In the genomic region with DNA sequence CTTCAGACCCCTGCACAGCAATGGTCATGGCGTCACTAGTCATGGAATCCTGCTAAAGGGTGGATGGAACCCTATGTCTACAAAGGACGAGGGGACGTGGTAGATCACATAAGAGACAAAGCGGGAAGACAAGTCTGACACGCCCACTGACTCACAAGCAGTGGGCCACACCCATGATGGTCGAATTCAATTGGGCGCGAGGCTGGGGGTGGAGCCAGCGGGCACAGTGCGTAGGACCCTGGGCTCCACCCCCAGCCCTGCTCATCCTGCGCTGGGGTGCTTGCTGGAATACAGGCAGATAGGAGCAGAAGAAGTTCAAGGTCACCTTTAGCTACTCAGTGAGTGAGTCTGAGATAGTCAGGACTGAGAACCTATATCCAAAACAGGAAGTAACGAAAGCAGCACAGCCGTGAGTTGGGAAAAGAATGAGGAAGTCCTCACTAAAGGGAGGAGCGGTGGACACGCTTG, we compare ENCODE assay signal across 15 mouse cellular contexts. TPM values are rescaled to one million over a fixed set of nuclear protein-coding genes. Genes with fewer than 3 reads are reported as not detected.
A peak's percentile ranks its signal among the peaks of the same experiment; 100 is the strongest.
DNase-seq lines count a peak whose midpoint lies in the region; ATAC-seq and TF ChIP-seq lines count a peak whose summit lies in the region.
"Had no signal": no experiment of that assay in that cellular context is flagged by ENCODE, and none has a peak within 500 bp of the region (broad histone marks: within the 10 kb centered on the region; RNA-seq: fewer than 3 reads in every experiment).

No protein-coding gene starts in this region.

- no peak for ATAC-seq in G1E (ENCODE audit: extremely low read depth, insufficient number of reproducible peaks, low FRiP score, poor library complexity, severe bottlenecking)
- ATAC-seq in hematopoietic stem cell, adult 5-6 weeks (replicated peaks in 1 of 2; ENCODE audit: insufficient read depth in 1 of 2, low FRiP score in 2 of 2, low TSS enrichment in 1 of 2, low read depth in 1 of 2, poor library complexity in 2 of 2, severe bottlenecking in 2 of 2), result peak; percentile 69 to 79
- ATAC-seq in neutrophil, adult 5-6 weeks (ENCODE audit: extremely low read depth, insufficient number of reproducible peaks, low FRiP score, poor library complexity, severe bottlenecking), result peak; percentile 75

- H3K9me3 ChIP-seq in G1E (replicated peaks), result no peaks in the 10 kb centered on the region
- no peaks in the 10 kb centered on the region; the same call in 1 of the 2 replicates for H3K9me3 ChIP-seq in limb, embryonic 10.5 days (replicated peaks)
- H3K9me3 ChIP-seq: megakaryocyte, embryonic 14.5 days; neural tube, embryonic 13.5 days had no signal

- WGBS in kidney, adult 2 months, result 84% methylated on average over 15 of the region's 15 CpGs
- 86% methylated on average over 15 of the region's 15 CpGs for WGBS in limb, embryonic 10.5 days

- TF ChIP-seq CTCF in kidney, adult 2 months (conservative IDR thresholded peaks at IDR 0.05; ENCODE audit: insufficient read depth, insufficient read length, low read depth, low read length), result no peak
- TF ChIP-seq CTCF in G1E (IDR thresholded peaks at IDR 0.05; ENCODE audit: low read depth, low read length), result no peak

- no peaks in the 10 kb centered on the region for H3K27me3 ChIP-seq in kidney, adult 2 months (replicated peaks; ENCODE audit: control insufficient read depth, insufficient read depth, low read length)
- H3K27me3 ChIP-seq in G1E (ENCODE audit: insufficient read depth, low read length), result no peaks in the 10 kb centered on the region
- no peaks in the 10 kb centered on the region for H3K27me3 ChIP-seq in limb, embryonic 10.5 days (ENCODE audit: low read depth, poor library complexity, severe bottlenecking)
- H3K27me3 ChIP-seq: megakaryocyte, embryonic 14.5 days; neural tube, embryonic 13.5 days had no signal

- H3K4me3 ChIP-seq in kidney, adult 2 months (ENCODE audit: insufficient read depth, low read depth, low read length), result no peak overlapping the region
- no peak overlapping the region for H3K4me3 ChIP-seq in G1E (ENCODE audit: low read depth, low read length)
- H3K4me3 ChIP-seq in limb, embryonic 10.5 days, result no peak overlapping the region
- H3K4me3 ChIP-seq: neural tube, embryonic 13.5 days had no signal

- DNase-seq in kidney, adult 2 months, result no peak
- no peak for DNase-seq in kidney, adult 11 months
- peak; percentile 36 for DNase-seq in G1E (ENCODE audit: low spot score)
- no peak for DNase-seq in layer of hippocampus, adult 8-10 months (ENCODE audit: low spot score in 2 of 2)
- DNase-seq in limb, embryonic 10.5 days (ENCODE audit: low spot score), result no peak
- DNase-seq in thymus, postnatal 36 days, result no peak
- DNase-seq: cerebellum, postnatal 36 days; gastrocnemius, postnatal 25 days; heart, postnatal 10 days; kidney, adult 8-10 months; right cerebral cortex, postnatal 25 days had no signal

- H3K36me3 ChIP-seq in kidney, adult 2 months (ENCODE audit: control insufficient read depth, insufficient read depth, low read length), result no peaks in the 10 kb centered on the region
- peaks cover 69% of the 10 kb centered on the region for H3K36me3 ChIP-seq in G1E (replicated peaks)
- H3K36me3 ChIP-seq in limb, embryonic 10.5 days, result peaks cover 41% of the 10 kb centered on the region

- H3K27ac ChIP-seq in kidney, adult 2 months (ENCODE audit: insufficient read depth, low read depth, low read length), result peak overlapping the region; percentile 1; the same call in 1 of the 2 replicates
- no peak overlapping the region for H3K27ac ChIP-seq in limb, embryonic 10.5 days
- H3K27ac ChIP-seq: neural tube, embryonic 13.5 days had no signal

- H3K4me1 ChIP-seq in kidney, adult 2 months (ENCODE audit: control insufficient read depth, insufficient read depth, low read length), result peaks cover 5% of the 10 kb centered on the region
- H3K4me1 ChIP-seq in G1E (ENCODE audit: insufficient read depth, low read depth, low read length), result peaks cover 17% of the 10 kb centered on the region
- H3K4me1 ChIP-seq in limb, embryonic 10.5 days, result peaks cover 13% of the 10 kb centered on the region

- no peak for TF ChIP-seq POLR2A in kidney, adult 2 months (IDR thresholded peaks at IDR 0.05; ENCODE audit: low read depth, low read length)

RNA-seq across cellular contexts. Expression of a gene that starts 10.1 kb away (rescaled TPM):
- 17.7 and 18.8 TPM in 2 replicates for polyA plus RNA-seq in kidney, adult 2 months (2012; rRNA removed)
- 9.6 and 12.5 TPM in 2 replicates for total RNA-seq in G1E (2014; fragmentation: Nextera tagmentation)
- 9.2 and 9.7 TPM in 2 replicates for total RNA-seq in G1E (2017)
- polyA plus RNA-seq in G1E (2012), result 18.2 and 21.9 TPM in 2 replicates
- total RNA-seq in hematopoietic stem cell, adult 5-6 weeks (2017), result 23.7 and 41.6 TPM in 2 replicates
- total RNA-seq in neutrophil, adult 5-6 weeks (2017), result 38.7 and 39.8 TPM in 2 replicates
- 10 to 100 TPM; 87.3 to 96.2 (median 93.0) TPM for total RNA-seq in layer of hippocampus, adult 8-10 months (2022)
- 29.3 and 30.0 TPM in 2 replicates for polyA plus RNA-seq in limb, embryonic 10.5 days (2016; fragmentation: Nextera tagmentation; extraction: Ambion mirVana)

RNA-seq across cellular contexts. Expression of a gene that starts 52.0 kb away (rescaled TPM):
- 209 and 220 TPM in 2 replicates for polyA plus RNA-seq in kidney, adult 2 months (2012; rRNA removed)
- 155 and 196 TPM in 2 replicates for total RNA-seq in G1E (2014; fragmentation: Nextera tagmentation)
- total RNA-seq in G1E (2017), result 279 and 297 TPM in 2 replicates
- 143 and 158 TPM in 2 replicates for polyA plus RNA-seq in G1E (2012)
- total RNA-seq in hematopoietic stem cell, adult 5-6 weeks (2017), result 311 and 361 TPM in 2 replicates
- 205 and 210 TPM in 2 replicates for total RNA-seq in neutrophil, adult 5-6 weeks (2017)
- total RNA-seq in layer of hippocampus, adult 8-10 months (2022), result 100 to 1,000 TPM; 192 to 236 (median 203) TPM
- 489 and 505 TPM in 2 replicates for polyA plus RNA-seq in limb, embryonic 10.5 days (2016; fragmentation: Nextera tagmentation; extraction: Ambion mirVana)
